Mouse (Mus musculus) megakaryocyte progenitor cell, adult 5-6 weeks (primary cell): Measurements from ENCODE around the gene Trim56. TPM values are rescaled to one million over a fixed set of nuclear protein-coding genes. Genes with fewer than 3 reads are reported as not detected.

Source experiments
- ATAC-seq: replicated peaks from 2 replicates; pipeline ENCODE4 v1.8.0; 2016; ENCODE audit warnings: mild to moderate bottlenecking, moderate TSS enrichment, inconsistent platforms; ENCODE audit not compliant: poor library complexity
- total RNA-seq, 2 experiments: library from RNA; stranded (forward) in 1 of 2; stranded (reverse) in 1 of 2; fragments of 157-497, 149-512 nt in 1 of 2; fragments of 200-1000 nt in 1 of 2; gene quantifications; 2 replicates each; pipeline versions ENCODE4 v1.2.3 to v1.2.4; 2015 to 2017

The Trim56 gene
- total RNA-seq, 2 experiments from 2014 or later: 8.1 to 25.6 TPM

DNA sequence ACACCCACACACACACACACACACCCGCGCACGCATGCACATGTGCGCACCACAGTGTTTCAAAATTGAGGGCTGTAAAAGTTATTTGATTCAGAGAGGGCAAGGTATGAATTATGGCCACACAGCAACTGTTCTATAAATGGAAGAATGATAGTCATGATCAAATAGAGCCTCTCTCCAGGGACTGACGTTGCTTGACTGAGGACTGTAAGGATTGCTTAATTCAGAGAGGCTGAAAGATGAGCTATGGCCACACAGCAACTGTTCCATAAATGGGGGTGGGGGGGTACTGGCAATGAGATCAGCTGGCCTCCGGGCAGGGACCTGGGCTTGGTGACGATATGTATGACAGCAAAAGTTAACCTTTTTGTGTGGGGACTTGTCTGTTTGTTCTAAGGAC is 38.8 kb downstream of the Trim56 start:
- no peak for ATAC-seq

DNA sequence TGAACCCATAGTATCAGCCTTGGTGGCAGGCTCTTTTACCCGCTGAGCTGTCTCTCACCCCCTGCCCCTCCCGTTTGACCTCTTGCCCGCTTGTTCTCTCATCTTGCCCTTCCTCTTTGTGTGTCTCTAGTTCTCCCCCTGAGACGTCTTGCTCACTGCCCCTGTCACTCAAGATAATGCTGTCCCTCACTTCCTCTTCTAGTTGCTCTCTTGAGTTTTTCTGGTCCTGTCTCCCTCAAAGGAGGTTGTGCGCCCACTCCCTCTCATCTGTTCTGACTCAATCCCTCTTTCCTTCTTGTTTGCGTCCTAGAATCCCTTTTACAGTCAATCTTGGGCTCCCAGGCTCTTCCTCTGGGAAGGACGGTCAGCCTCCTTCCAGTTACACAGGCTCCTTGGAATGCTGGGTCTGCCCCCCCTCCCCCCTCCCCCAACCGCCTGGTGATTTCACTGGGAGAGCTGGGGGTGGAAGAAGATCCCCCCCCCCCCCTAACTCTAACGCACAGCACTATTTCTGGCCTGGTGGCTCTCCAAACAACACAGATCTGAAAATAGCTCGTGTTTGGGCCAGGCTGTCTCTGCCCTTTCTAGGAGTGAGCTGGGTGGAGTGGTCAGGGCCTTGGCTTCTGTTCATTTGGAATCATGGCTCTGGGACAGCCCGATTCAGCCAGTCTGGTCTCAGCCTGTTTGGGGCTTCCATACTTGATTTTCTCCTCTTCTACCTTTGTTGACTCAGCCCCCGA is 39.6 kb downstream of the Trim56 start:
- ATAC-seq: peak; percentile 74

DNA sequence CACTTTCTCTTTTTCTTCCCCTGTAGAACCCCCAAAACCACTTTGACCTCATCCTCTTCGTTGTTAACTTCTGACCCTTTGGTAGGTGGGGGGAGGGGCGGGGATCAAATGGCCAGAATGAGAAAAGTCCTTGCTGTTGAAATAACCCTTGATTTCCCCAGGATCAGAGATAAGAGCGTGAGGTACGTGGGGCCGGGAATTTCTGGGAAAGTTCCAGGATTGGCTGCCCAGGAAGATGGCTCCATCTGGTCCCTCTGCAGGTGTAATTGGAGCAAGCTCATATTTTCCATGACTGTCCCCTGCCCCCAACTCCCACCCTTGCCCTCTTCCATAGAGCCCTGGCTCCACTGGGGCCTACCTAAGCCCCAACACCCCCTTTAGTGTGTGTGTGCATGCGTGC is 40.3 kb downstream of the Trim56 start:
- no peak for ATAC-seq

DNA sequence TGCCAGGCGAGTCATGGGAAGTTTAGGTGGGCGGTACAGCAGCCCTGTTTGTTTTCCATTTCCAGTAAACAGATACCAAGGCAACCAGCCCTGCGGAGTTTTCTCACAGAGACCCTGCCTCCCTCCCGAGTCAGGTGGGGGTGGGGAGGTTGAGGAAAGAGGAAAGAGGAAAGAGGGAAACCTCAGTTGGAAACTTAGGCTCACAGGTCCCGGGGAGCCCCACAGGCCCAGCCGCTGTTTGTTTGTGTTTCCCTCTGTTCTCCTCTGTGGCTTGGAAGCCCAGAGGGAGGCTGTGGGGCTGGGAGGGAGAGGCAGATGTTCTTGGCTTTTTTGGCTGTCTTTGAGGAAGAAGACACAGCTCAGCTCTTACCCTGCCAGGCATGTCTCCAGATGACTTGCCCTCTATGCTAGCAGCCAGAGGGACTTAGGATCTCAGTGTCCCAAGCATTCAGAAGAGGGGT is 41.8 kb downstream of the Trim56 start:
- ATAC-seq: no peak

DNA sequence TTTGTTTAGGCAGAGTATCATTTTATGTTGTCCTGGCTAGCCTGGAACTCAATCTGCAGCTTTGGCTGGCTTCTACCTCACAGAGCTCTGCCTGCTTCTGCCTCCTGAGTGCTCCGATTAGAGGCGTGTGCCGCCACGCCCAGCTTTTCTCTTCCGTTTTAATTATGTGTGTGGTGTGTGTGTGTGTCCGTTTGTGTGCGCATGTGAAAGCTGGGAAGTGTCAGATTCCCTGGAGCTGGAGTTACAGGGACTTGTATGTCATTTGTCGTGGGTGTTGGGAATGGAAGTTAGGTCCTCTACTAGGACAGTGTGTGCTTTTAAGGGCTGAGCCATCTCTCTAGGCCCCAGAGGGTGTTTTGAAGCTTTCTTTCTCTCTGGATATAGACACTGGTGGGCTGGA is 42.9 kb downstream of the Trim56 start:
- no peak for ATAC-seq

DNA sequence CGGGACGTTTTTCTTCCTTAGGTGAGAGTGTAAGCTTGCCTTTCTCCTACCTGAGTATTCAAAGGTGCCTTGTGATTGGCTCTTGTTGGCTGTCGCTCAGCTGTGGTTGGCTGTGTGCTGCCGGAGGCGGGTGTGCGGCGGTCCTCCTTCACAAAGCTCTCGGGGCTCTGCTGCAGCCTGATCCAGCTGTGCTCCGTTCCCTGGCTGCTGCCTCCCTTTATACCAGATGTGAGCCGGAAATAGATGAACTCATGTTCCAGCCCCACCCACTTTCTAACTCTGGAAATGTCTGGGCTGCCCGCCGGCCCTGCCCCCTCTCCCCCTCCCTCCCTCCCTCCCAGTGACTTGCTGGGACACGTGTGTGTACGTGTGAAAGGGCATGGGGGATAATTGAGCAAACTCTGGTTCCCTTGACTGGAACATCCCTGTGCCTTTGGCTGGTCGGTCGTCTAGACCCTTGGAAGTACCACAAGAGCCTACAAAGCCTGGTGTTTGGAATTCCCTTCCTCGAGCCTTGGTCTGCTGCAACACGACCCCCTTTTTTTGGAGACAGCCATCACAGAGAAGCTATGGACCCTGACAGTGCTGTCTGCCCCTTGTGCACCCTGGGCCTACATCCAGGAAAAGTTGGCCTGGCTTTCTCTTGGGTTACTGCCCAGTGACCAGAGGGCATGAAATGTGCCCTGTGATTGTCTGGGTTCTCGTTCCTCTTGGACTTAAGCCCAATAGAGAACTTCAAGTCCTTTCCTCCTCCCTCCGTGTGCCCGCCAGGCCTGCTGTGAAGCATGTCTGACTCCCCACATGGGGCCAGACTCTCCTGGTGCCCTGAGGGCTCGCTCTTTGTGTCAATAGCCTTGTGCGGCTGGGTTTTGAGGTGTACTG is 43.7 kb downstream of the Trim56 start, which contains the start of gene Serpine1:
Gene Serpine1, minus strand, starts transcription at position 190 of the 882 bp plus-strand sequence.
- peak; percentile 75 for ATAC-seq

DNA sequence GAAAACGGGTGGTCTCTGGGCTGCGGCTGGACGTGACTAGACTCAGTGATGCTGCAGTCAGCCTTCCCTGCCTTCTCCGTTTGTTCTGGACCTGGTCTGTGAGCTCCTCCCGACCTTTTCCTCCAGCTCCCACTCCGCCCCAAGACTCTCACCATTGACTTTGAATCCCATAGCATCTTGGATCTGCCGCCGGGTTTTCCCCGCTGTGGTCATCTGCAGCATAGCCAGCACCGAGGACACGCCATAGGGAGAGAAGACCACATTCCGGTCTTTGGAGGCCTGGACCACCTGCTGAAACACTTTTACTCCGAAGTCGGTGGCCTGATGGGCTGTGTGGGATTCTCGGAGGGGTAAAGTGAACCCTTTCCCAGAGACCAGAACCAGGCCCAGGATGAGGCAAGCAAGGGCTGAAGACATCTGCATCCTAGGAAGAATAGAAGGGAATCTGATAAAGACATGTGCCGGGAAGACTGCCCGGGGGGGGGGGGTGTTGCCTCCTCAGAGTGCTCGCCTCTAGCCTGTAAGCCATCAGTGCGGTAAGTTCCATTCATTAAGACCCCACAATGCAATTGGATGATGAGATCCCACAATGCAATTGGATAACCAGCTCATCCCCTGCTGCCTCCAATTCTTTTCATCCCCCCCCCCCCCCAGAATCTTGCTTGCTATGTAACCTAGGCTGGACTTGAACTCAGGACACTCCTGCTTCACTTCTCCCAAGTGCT is 45.0 kb downstream of the Trim56 start:
- no peak for ATAC-seq

DNA sequence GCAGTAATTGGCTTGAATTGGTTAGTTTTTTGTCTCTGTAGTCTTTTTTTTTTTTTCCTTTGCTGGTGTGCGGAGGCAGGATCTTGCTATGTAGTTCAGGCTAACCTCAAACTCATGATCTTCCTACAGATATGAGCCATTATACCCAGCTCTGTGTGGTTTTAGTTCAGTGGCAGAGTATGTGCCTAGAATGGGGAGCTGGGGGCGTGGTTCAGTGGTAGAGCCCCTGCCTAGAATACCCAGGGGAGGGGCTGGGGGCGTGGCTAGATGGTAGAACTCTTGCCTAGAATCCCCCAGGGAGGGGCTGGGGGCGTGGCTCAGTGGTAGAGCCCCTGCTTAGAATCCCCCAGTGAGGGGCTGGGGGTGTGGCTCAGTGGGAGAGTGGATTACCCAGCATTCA is 47.3 kb downstream of the Trim56 start:
- no peak for ATAC-seq

DNA sequence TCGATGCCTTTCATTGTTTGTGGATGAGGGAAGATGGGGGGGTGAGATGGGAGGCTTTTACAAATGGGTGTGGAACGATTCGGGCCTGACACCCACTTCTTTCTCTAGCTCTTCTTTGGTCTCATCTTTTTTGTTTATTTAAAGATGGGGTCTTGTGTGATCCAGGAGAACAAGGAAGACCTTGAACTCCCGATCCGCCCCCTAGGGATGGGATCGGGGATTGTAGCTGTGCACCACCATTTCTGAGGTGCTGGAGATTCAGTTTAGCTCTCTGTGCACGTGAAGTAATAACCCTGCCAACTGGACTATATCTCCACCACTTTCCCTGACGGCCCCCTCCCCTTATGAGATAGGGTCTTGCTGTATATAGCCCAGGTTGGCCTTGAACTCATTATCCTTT is 50.1 kb downstream of the Trim56 start:
- no peak for ATAC-seq

DNA sequence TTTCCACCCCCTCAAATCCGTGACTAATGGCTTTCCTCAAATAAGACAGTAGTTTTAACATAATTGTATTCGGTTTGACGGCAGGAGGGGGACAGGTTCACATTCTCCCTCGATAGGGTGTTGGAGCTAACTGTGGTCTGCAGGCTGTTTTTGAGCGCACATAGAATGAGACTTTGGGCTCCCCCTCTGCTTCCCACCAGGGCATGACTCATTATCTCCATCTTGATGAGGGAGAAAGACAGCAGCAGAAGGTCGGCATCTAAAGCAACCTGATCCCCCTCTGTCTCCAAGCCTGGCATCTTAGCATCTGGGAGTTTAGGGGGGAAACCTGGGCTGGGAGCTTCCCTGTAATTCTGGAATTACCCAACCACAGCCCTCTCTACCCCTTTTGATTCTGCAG is 50.6 kb downstream of the Trim56 start:
- no peak for ATAC-seq

DNA sequence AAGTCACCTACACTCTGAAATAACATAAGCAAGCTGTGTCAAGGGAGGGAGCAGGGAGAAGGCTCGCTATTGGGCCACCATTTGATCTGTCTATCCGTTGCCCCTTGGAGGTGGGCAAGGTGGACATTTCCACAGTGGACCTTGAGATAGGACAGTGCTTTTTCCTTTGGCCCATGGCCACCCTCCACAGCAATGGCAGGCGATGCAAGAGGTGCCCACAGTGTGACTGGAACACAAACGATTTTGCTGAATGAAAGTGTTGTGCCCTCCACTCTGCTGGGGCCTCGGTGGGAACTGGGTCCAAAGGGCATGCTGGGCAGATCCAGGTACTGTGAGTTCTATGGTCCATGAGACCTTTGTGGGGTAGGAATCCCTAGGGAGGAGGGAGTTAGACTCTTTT is 53.4 kb downstream of the Trim56 start:
- ATAC-seq: no peak

DNA sequence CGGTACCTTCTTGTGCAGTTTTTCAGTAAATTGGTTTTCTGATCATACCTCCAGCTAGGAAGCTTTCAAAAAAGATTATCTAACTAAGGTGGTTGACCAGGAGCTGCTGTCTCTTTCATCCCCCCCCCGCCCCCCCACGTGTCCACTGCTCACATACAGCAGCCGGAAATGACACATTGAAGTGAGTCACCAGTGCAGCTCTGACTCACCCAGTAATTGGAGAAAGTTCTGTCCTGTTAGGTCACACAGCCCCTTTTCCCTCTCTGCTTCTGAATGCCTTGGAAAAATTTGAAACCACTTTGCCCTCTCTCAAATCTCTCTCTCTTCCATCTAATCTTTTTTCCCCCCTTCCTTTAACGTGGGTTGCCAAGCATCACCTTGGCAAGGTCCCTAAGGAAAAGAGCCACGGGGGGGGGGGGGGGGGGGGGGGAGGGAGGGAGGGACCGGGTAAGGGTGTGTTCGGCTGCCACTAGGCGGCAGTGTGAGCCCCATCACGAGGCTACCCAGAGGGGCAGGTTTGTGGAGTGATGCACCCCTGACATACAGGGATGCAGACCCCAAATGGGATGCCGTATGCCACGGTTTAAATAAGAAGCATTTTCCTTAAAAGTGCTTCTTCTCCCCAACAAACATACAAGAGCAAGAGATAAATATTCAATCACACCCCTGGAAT is 54.1 kb downstream of the Trim56 start:
- peak; percentile 54 for ATAC-seq

Other genes starting within 250 kb of the Trim56 start
- gene Col26a1, start 233.0 kb downstream of the Trim56 start, total RNA-seq (2015): not detected in 2 replicates
- gene Col26a1, start 233.0 kb downstream of the Trim56 start, total RNA-seq (2017): not detected in 2 replicates
- 24.7 and 43.5 TPM in 2 replicates for gene Ift22, start 208.1 kb downstream of the Trim56 start, total RNA-seq (2015)
- 6.6 and 9.8 TPM in 2 replicates for gene Ift22, start 208.1 kb downstream of the Trim56 start, total RNA-seq (2017)
- gene Fis1, start 162.9 kb downstream of the Trim56 start, total RNA-seq (2015): 227 and 237 TPM in 2 replicates
- gene Fis1, start 162.9 kb downstream of the Trim56 start, total RNA-seq (2017): 110 and 121 TPM in 2 replicates
- gene Cldn15, start 149.6 kb downstream of the Trim56 start, total RNA-seq (2015): 61.8 and 69.7 TPM in 2 replicates
- gene Cldn15, start 149.6 kb downstream of the Trim56 start, total RNA-seq (2017): 48.5 and 50.4 TPM in 2 replicates
- gene Plod3, start 129.2 kb downstream of the Trim56 start, total RNA-seq (2015): 70.5 and 80.3 TPM in 2 replicates
- gene Plod3, start 129.2 kb downstream of the Trim56 start, total RNA-seq (2017): 154 and 176 TPM in 2 replicates
- gene Znhit1, start 128.2 kb downstream of the Trim56 start, total RNA-seq (2015): 109 and 115 TPM in 2 replicates
- 41.5 and 49.0 TPM in 2 replicates for gene Znhit1, start 128.2 kb downstream of the Trim56 start, total RNA-seq (2017)
- not detected in 2 replicates for gene Vgf, start 89.8 kb downstream of the Trim56 start, total RNA-seq (2015)
- gene Vgf, start 89.8 kb downstream of the Trim56 start, total RNA-seq (2017): not detected in 2 replicates
- gene Ap1s1, start 70.1 kb downstream of the Trim56 start, total RNA-seq (2015): 37.8 and 41.2 TPM in 2 replicates
- gene Ap1s1, start 70.1 kb downstream of the Trim56 start, total RNA-seq (2017): 67.3 and 87.2 TPM in 2 replicates
- gene Serpine1, start 43.9 kb downstream of the Trim56 start, total RNA-seq (2015): 0.22 TPM in 1 of 2 replicates, not detected in the other
- not detected in 2 replicates for gene Serpine1, start 43.9 kb downstream of the Trim56 start, total RNA-seq (2017)
- not detected in 2 replicates for gene Muc3, start 33.1 kb upstream of the Trim56 start, total RNA-seq (2015)
- not detected in 2 replicates for gene Muc3, start 33.1 kb upstream of the Trim56 start, total RNA-seq (2017)
- 0.69 TPM in 1 of 2 replicates, not detected in the other for gene Muc3a, start 96.2 kb upstream of the Trim56 start, total RNA-seq (2015)
- gene Muc3a, start 96.2 kb upstream of the Trim56 start, total RNA-seq (2017): not detected in 2 replicates
- 0.67 and 2.3 TPM in 2 replicates for gene Ache, start 171.3 kb upstream of the Trim56 start, total RNA-seq (2015)
- gene Ache, start 171.3 kb upstream of the Trim56 start, total RNA-seq (2017): under 0.01 TPM in 1 of 2 replicates, not detected in the other
- 0.61 and 2.9 TPM in 2 replicates for gene Ufsp1, start 178.4 kb upstream of the Trim56 start, total RNA-seq (2015)
- 1.3 and 3.8 TPM in 2 replicates for gene Ufsp1, start 178.4 kb upstream of the Trim56 start, total RNA-seq (2017)
- gene Srrt, start 191.5 kb upstream of the Trim56 start, total RNA-seq (2015): 133 and 143 TPM in 2 replicates
- 241 and 321 TPM in 2 replicates for gene Srrt, start 191.5 kb upstream of the Trim56 start, total RNA-seq (2017)
- gene Trip6, start 198.2 kb upstream of the Trim56 start, total RNA-seq (2015): 4.0 and 6.7 TPM in 2 replicates
- 7.1 and 7.5 TPM in 2 replicates for gene Trip6, start 198.2 kb upstream of the Trim56 start, total RNA-seq (2017)
- 2.4 and 4.4 TPM in 2 replicates for gene Slc12a9, start 217.4 kb upstream of the Trim56 start, total RNA-seq (2015)
- 5.3 and 5.7 TPM in 2 replicates for gene Slc12a9, start 217.4 kb upstream of the Trim56 start, total RNA-seq (2017)
- 0.05 and 0.10 TPM in 2 replicates for gene Ephb4, start 233.9 kb upstream of the Trim56 start, total RNA-seq (2015)
- 0.27 TPM in 1 of 2 replicates, not detected in the other for gene Ephb4, start 233.9 kb upstream of the Trim56 start, total RNA-seq (2017)